Mouse (Mus musculus) thymus, postnatal 36 days (tissue): ENCODE measurements at regions not wholly inside any gene's neighbourhood (a gene's known extent, or its start where the extent isn't known, plus 50 kb on each side); places are given as distances from the start of the nearest gene placed in this dataset.
A peak's percentile ranks its signal among the peaks of the same experiment; 100 is the strongest.

Experiments
- DNase-seq, 2 experiments: peaks; one replicate each; pipeline ENCODE4 v3.0.0; 2022; ENCODE audit warnings: mixed read lengths in 2 of 2

DNA sequence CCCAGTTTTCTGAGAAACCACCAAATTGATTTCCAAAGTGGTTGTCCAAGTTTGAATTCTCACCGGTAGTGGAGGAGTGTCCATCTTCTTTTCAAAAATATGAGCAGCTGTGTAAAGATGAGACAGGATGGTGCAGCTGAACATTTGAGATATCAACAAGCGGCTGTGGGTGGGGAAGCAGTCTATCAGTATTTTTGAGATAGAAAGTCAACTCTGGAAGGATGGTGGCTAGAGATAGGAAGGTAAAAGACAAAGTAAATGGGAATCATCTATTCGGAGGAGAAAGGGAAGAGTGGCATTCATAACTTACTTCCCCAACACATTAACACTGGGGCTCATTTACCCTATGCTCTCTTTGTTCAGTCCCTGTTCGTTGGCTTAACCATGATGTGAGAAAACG lies 146.9 kb upstream of the Gmnc start:
- no peak for DNase-seq

DNA sequence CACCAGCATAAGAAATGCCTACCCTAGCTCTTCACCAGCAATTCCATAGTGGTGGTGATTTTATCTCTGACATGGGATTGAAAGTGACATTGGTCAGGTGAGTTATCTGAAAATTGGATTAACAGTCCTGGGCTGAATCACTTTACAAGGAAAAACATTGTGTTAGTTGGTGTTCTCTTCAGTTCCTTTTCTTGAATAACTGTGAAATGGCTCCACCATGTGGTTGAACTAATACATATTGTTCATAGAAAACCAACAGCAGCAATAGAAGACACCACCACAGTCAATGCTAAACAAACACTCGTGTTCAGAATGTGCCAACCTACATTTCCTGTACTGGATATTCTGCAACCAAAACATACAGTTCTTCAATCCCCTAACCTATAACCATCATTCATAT lies 147.5 kb upstream of the Gmnc start:
- DNase-seq: no peak

DNA sequence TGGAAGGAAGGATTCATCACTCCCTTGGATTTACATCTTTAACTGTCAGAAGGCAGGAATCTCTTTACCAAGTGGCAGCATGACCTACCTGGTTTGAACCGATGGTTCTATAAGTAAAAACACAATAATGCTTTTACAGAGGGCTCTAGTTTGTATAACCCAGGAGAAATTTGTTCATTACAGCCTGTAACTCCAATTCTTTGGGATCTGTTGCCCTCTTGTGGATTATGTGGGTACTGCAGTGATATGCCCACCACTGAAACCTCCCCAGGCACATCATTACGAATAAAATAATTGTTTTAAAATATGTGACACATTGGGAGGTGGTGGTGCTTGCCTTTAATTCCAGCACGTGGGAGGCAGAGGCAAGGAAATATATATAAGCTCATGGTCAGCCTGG lies 148.6 kb upstream of the Gmnc start:
- peak in 1 of 2 experiments; percentile 4 for DNase-seq

GRCm38 (mm10) chr16:27155805-27156204 lies 151.5 kb upstream of the Ostn start:
- DNase-seq: no peak

GRCm38 (mm10) chr16:27195650-27196049 lies 111.6 kb upstream of the Ostn start:
- no peak for DNase-seq
